12 mouse cellular contexts compared by ENCODE assay signal in genomic region chr1:106715111-106716083, GRCm38 (mm10). TPM values are rescaled to one million over a fixed set of nuclear protein-coding genes. Genes with fewer than 3 reads are reported as not detected.
A peak's percentile ranks its signal among the peaks of the same experiment; 100 is the strongest.
DNase-seq lines count a peak whose midpoint lies in the region; ATAC-seq and TF ChIP-seq lines count a peak whose summit lies in the region.
"Had no signal": no experiment of that assay in that cellular context is flagged by ENCODE, and none has a peak within 500 bp of the region (broad histone marks: within the 10 kb centered on the region; RNA-seq: fewer than 3 reads in every experiment).

No protein-coding gene starts in this region.

- no peak for TF ChIP-seq EP300 in stomach, postnatal 0 days (optimal IDR thresholded peaks at IDR 0.05)

- peak overlapping the region; percentile 88; the same call in 1 of the 2 replicates for H3K4me2 ChIP-seq in hindbrain, embryonic 12.5 days (replicated peaks)
- H3K4me2 ChIP-seq in hindbrain, embryonic 11.5 days (replicated peaks; ENCODE audit: low read depth, low read length): no peak overlapping the region
- peak overlapping the region; percentile 96; the same call in 1 of the 2 replicates for H3K4me2 ChIP-seq in stomach, embryonic 15.5 days
- no peak overlapping the region for H3K4me2 ChIP-seq in stomach, postnatal 0 days (replicated peaks; ENCODE audit: low read depth)
- peak overlapping the region; percentile 87 for H3K4me2 ChIP-seq in liver, embryonic 12.5 days
- H3K4me2 ChIP-seq in neural tube, embryonic 15.5 days: peak overlapping the region; percentile 80; the same call in 1 of the 2 replicates

- no peak; the same call in 1 of the 2 replicates for ATAC-seq in hindbrain, embryonic 12.5 days (ENCODE audit: low FRiP score)
- ATAC-seq in hindbrain, embryonic 11.5 days (ENCODE audit: low FRiP score): no peak
- ATAC-seq in stomach, embryonic 15.5 days (ENCODE audit: insufficient read depth, low FRiP score, low read depth): no peak
- no peak for ATAC-seq in stomach, postnatal 0 days (ENCODE audit: low FRiP score, low TSS enrichment)
- ATAC-seq in liver, embryonic 12.5 days: peak; percentile 38; the same call in 1 of the 2 replicates
- ATAC-seq in neural tube, embryonic 15.5 days (ENCODE audit: low FRiP score): no peak

- TF ChIP-seq CTCF in stomach, postnatal 0 days (IDR thresholded peaks at IDR 0.05; ENCODE audit: low read depth): no peak

- H3K4me3 ChIP-seq in hindbrain, embryonic 12.5 days: no peak overlapping the region
- H3K4me3 ChIP-seq in hindbrain, embryonic 11.5 days (ENCODE audit: low read depth, low read length): no peak overlapping the region
- H3K4me3 ChIP-seq in stomach, embryonic 15.5 days (replicated peaks): no peak overlapping the region
- no peak overlapping the region for H3K4me3 ChIP-seq in stomach, postnatal 0 days (ENCODE audit: low read depth, low read length)
- no peak overlapping the region; the same call in 1 of the 2 replicates for H3K4me3 ChIP-seq in liver, embryonic 12.5 days
- peak overlapping the region; percentile 68; the same call in 1 of the 2 replicates for H3K4me3 ChIP-seq in neural tube, embryonic 15.5 days (replicated peaks)

- H3K27me3 ChIP-seq in hindbrain, embryonic 12.5 days: peaks cover 5% of the 10 kb centered on the region
- no peaks in the 10 kb centered on the region; the same call in 1 of the 2 replicates for H3K27me3 ChIP-seq in hindbrain, embryonic 11.5 days (ENCODE audit: control insufficient read depth, insufficient read depth, low read length)
- no peaks in the 10 kb centered on the region for H3K27me3 ChIP-seq in stomach, embryonic 15.5 days (replicated peaks)
- H3K27me3 ChIP-seq in stomach, postnatal 0 days (ENCODE audit: control insufficient read depth, insufficient read depth, low read length): no peaks in the 10 kb centered on the region
- peaks cover 39% of the 10 kb centered on the region for H3K27me3 ChIP-seq in liver, embryonic 12.5 days (replicated peaks)
- no peaks in the 10 kb centered on the region for H3K27me3 ChIP-seq in neural tube, embryonic 15.5 days (replicated peaks)

- peaks cover 14% of the 10 kb centered on the region for H3K4me1 ChIP-seq in hindbrain, embryonic 12.5 days
- H3K4me1 ChIP-seq in hindbrain, embryonic 11.5 days (replicated peaks; ENCODE audit: control insufficient read depth, insufficient read depth, low read length): no peaks in the 10 kb centered on the region; the same call in 1 of the 2 replicates
- H3K4me1 ChIP-seq in stomach, embryonic 15.5 days: peaks cover 5% of the 10 kb centered on the region; the same call in 1 of the 2 replicates
- no peaks in the 10 kb centered on the region for H3K4me1 ChIP-seq in stomach, postnatal 0 days (replicated peaks; ENCODE audit: control insufficient read depth, insufficient read depth)
- peaks cover 30% of the 10 kb centered on the region for H3K4me1 ChIP-seq in liver, embryonic 12.5 days
- peaks cover 29% of the 10 kb centered on the region for H3K4me1 ChIP-seq in neural tube, embryonic 15.5 days

- WGBS in hindbrain, embryonic 12.5 days: 85% methylated on average over 13 of the region's 13 CpGs
- 85% methylated on average over 13 of the region's 13 CpGs for WGBS in hindbrain, embryonic 11.5 days
- WGBS in stomach, embryonic 15.5 days: 87% methylated on average over 13 of the region's 13 CpGs
- WGBS in stomach, postnatal 0 days: 85% methylated on average over 13 of the region's 13 CpGs
- 63% methylated on average over 13 of the region's 13 CpGs for WGBS in liver, embryonic 12.5 days (ENCODE audit: insufficient replicate concordance)
- whole genome bisulfite sequencing in neural tube, embryonic 15.5 days: 87% methylated on average over 13 of the region's 13 CpGs

- no peaks in the 10 kb centered on the region for H3K9me3 ChIP-seq in hindbrain, embryonic 12.5 days (replicated peaks)
- H3K9me3 ChIP-seq in hindbrain, embryonic 11.5 days (ENCODE audit: control insufficient read depth, low read length): no peaks in the 10 kb centered on the region
- H3K9me3 ChIP-seq in stomach, embryonic 15.5 days: no peaks in the 10 kb centered on the region
- H3K9me3 ChIP-seq in stomach, postnatal 0 days (ENCODE audit: control insufficient read depth, low read length): no peaks in the 10 kb centered on the region
- H3K9me3 ChIP-seq in liver, embryonic 12.5 days (replicated peaks): no peaks in the 10 kb centered on the region
- H3K9me3 ChIP-seq in neural tube, embryonic 15.5 days (replicated peaks): no peaks in the 10 kb centered on the region

- DNase-seq in hindbrain, embryonic 11.5 days (ENCODE audit: low spot score): no peak
- no peak for DNase-seq in stomach, postnatal 0 days (ENCODE audit: low spot score)
- no peak for DNase-seq in spleen, postnatal 14 days (ENCODE audit: low spot score in 2 of 2)
- DNase-seq in kidney, adult 8-10 months: no peak
- DNase-seq: adrenal gland, postnatal 14 days; cerebellum, adult 2 months; kidney, postnatal 10 days; spleen, adult 18-20 months had no signal

- H3K27ac ChIP-seq in hindbrain, embryonic 12.5 days: no peak overlapping the region
- H3K27ac ChIP-seq in hindbrain, embryonic 11.5 days (ENCODE audit: low read depth, low read length): no peak overlapping the region
- H3K27ac ChIP-seq in stomach, embryonic 15.5 days: no peak overlapping the region; the same call in 1 of the 2 replicates
- H3K27ac ChIP-seq in stomach, postnatal 0 days (replicated peaks): no peak overlapping the region; the same call in 1 of the 2 replicates
- H3K27ac ChIP-seq in liver, embryonic 12.5 days: no peak overlapping the region
- H3K27ac ChIP-seq in neural tube, embryonic 15.5 days (replicated peaks): peak overlapping the region; percentile 95; the same call in 1 of the 2 replicates

- H3K36me3 ChIP-seq in hindbrain, embryonic 12.5 days: no peaks in the 10 kb centered on the region
- H3K36me3 ChIP-seq in hindbrain, embryonic 11.5 days (ENCODE audit: control insufficient read depth, insufficient read depth, low read length): no peaks in the 10 kb centered on the region
- no peaks in the 10 kb centered on the region for H3K36me3 ChIP-seq in stomach, embryonic 15.5 days
- H3K36me3 ChIP-seq in stomach, postnatal 0 days (ENCODE audit: control insufficient read depth, insufficient read depth, low read length): no peaks in the 10 kb centered on the region
- H3K36me3 ChIP-seq in liver, embryonic 12.5 days: no peaks in the 10 kb centered on the region
- H3K36me3 ChIP-seq in neural tube, embryonic 15.5 days: no peaks in the 10 kb centered on the region

- no peak overlapping the region for H3K9ac ChIP-seq in hindbrain, embryonic 12.5 days
- no peak overlapping the region for H3K9ac ChIP-seq in hindbrain, embryonic 11.5 days (ENCODE audit: low read depth, low read length)
- no peak overlapping the region for H3K9ac ChIP-seq in stomach, embryonic 15.5 days
- no peak overlapping the region for H3K9ac ChIP-seq in stomach, postnatal 0 days (ENCODE audit: low read length)
- no peak overlapping the region for H3K9ac ChIP-seq in liver, embryonic 12.5 days
- H3K9ac ChIP-seq in neural tube, embryonic 15.5 days (replicated peaks): peak overlapping the region; percentile 95; the same call in 1 of the 2 replicates

RNA-seq across cellular contexts. Expression of gene Bcl2, which starts 1.3 kb away (rescaled TPM):
- polyA plus RNA-seq in hindbrain, embryonic 12.5 days (2016; fragmentation: Nextera tagmentation; extraction: Ambion mirVana): 12.7 and 15.5 TPM in 2 replicates
- 5.9 and 6.9 TPM in 2 replicates for polyA plus RNA-seq in hindbrain, embryonic 11.5 days (2014; fragmentation: Nextera tagmentation; extraction: Ambion mirVana)
- 17.0 and 17.8 TPM in 2 replicates for polyA plus RNA-seq in stomach, embryonic 15.5 days (2015; fragmentation: Nextera tagmentation; extraction: Ambion mirVana)
- polyA plus RNA-seq in stomach, postnatal 0 days (2015; fragmentation: Nextera tagmentation; extraction: Ambion mirVana): 5.6 and 6.2 TPM in 2 replicates
- 2.0 and 2.4 TPM in 2 replicates for polyA plus RNA-seq in liver, embryonic 12.5 days (2016; fragmentation: Nextera tagmentation; extraction: Ambion mirVana)
- polyA plus RNA-seq in neural tube, embryonic 15.5 days (2015; fragmentation: Nextera tagmentation; extraction: Ambion mirVana): 16.7 and 20.9 TPM in 2 replicates

RNA-seq across cellular contexts. Expression of gene Kdsr, which starts 44.1 kb away (rescaled TPM):
- 10.6 and 11.8 TPM in 2 replicates for polyA plus RNA-seq in hindbrain, embryonic 12.5 days (2016; fragmentation: Nextera tagmentation; extraction: Ambion mirVana)
- 9.8 and 10.3 TPM in 2 replicates for polyA plus RNA-seq in hindbrain, embryonic 11.5 days (2014; fragmentation: Nextera tagmentation; extraction: Ambion mirVana)
- 14.8 and 16.8 TPM in 2 replicates for polyA plus RNA-seq in stomach, embryonic 15.5 days (2015; fragmentation: Nextera tagmentation; extraction: Ambion mirVana)
- 18.3 and 18.9 TPM in 2 replicates for polyA plus RNA-seq in stomach, postnatal 0 days (2015; fragmentation: Nextera tagmentation; extraction: Ambion mirVana)
- 3.8 and 4.3 TPM in 2 replicates for polyA plus RNA-seq in liver, embryonic 12.5 days (2016; fragmentation: Nextera tagmentation; extraction: Ambion mirVana)
- polyA plus RNA-seq in neural tube, embryonic 15.5 days (2015; fragmentation: Nextera tagmentation; extraction: Ambion mirVana): 10.1 and 12.1 TPM in 2 replicates

Comparison
In these comparisons a context has a peak if more than half of its experiments do, and no peak if none do; other contexts are left out.
1. H3K4me2 ChIP-seq: peak in hindbrain, embryonic 12.5 days (single experiment), stomach, embryonic 15.5 days (single experiment), liver, embryonic 12.5 days (single experiment) and neural tube, embryonic 15.5 days (single experiment); none in hindbrain, embryonic 11.5 days (single experiment) and stomach, postnatal 0 days (single experiment).